Mouse (Mus musculus): Measurements from ENCODE around the gene Ptpn7.
"Not testable (repeated sequence)": the region's sequence is repeated elsewhere in the genome, so short reads cannot be mapped to it uniquely, and the experiment has no call there.

Ptpn7 gene

DNA sequence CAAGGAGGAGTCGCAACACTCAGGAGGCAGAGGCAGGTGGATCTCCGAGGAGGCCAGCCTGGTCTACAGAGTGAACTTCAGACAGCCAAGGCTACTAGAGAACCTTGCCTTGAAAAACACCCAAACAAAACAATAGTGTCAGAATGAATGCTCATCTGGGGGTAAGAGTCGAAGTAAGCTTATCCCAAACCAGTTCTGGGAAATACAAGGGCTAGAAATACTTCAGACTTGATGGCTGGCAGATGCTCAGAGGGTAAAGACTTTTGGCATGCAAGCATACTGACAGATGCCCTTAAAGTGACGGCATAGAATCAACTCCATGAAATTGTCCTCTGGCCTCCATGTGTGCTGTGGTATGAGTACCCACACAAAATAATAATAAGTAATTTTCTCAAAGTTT lies 56.7 kb downstream of the Ptpn7 start:
- no peak for DNase-seq

DNA sequence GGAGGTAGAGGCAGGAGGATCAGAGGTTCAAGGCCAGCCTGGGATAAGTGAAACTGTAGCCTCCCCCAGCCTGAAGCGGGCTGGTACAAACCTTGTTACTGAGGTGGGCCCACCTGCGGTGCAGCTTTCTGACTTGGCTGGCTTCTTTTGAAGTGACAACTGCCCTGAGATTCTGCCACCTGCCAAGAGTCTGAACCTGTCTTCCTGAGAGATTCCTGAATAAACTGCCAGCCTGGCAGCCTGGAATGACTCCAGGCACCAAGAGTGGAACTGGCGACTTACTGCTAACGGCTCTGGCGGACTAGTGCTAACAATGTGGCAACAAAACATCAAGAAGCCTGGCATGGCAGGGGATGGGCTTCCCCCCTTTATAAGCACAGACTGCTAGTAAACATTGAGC lies 61.8 kb downstream of the Ptpn7 start:
- not testable (repeated sequence) for DNase-seq
